Mouse (Mus musculus): ENCODE data around the gene Zfp503. TPM values are rescaled to one million over a fixed set of nuclear protein-coding genes. Genes with fewer than 3 reads are reported as not detected.

Zfp503 gene
- polyA plus RNA-seq, 2 experiments = 0.43 to 0.77 TPM

DNA sequence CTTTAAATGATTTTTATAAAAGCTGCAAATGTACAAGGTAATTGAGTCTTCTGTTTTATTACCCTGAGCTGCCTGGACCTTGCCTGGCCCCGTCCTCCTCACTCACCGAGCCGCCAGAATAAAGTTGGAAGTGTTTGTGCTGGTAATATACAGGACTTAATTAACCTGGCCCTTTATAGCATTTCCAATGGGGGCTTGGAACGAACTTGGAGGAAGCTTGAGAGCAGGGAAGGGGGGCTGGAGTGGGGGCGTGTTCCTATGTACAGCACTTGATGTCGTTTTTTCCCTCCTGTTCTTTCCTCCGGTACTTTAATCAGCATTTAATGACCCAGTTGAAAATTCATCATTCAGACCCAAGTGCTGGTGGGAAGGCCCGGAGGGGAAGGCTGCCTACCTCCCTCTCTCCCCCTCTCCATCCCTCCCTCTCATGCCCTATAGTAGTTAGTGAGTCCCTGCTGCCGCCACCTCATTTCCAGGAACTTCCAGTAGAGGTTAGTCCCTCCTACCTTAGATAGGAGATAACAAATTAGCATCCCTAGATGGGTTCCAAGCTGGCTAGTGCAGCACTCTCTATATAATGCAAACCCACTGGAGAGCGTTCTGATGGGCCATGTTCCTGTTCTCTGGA, 37.4 kb downstream of the Zfp503 start:
- no peak overlapping the region for H3K4me3 ChIP-seq (ENCODE audit: insufficient read depth in 1 of 2, low read depth in 2 of 2, low read length in 2 of 2)
- no peak for TF ChIP-seq EP300 (IDR thresholded peaks at IDR 0.05; ENCODE audit: low read depth)
- TF ChIP-seq CTCF (IDR thresholded peaks at IDR 0.05; ENCODE audit: low read depth) = no peak
- no peaks in the 10 kb centered on the region for H3K36me3 ChIP-seq (replicated peaks; ENCODE audit: control insufficient read depth, insufficient read depth, low read depth)
- DNase-seq (ENCODE audit: low read depth in 3 of 3, low spot score in 3 of 3) (no peak), ATAC-seq (ENCODE audit: insufficient read depth) (no peak)
- no peak overlapping the region for H3K4me2 ChIP-seq (ENCODE audit: low read depth)
- WGBS (ENCODE audit: insufficient replicate concordance) = 66% methylated on average over 10 of the region's 10 CpGs
- H3K4me1 ChIP-seq (replicated peaks; ENCODE audit: control insufficient read depth in 2 of 2, insufficient read depth in 2 of 2, low read length in 1 of 2) = no peaks in the 10 kb centered on the region
- no peaks in the 10 kb centered on the region for H3K27me3 ChIP-seq (ENCODE audit: control insufficient read depth, insufficient read depth, low read length)
- H3K9me3 ChIP-seq (ENCODE audit: control insufficient read depth, low read length) = no peaks in the 10 kb centered on the region
- no peak overlapping the region for H3K27ac ChIP-seq
- H3K9ac ChIP-seq (replicated peaks) = no peak overlapping the region

- Histone ChIP-seq H3K9me3 (ENCODE audit: control insufficient read depth, low read length) (no peaks in the 10 kb centered on the region), H3K27ac (no peak overlapping the region), H3K27me3 (ENCODE audit: control insufficient read depth, insufficient read depth, low read length) (no peaks in the 10 kb centered on the region), H3K36me3 (replicated peaks; ENCODE audit: control insufficient read depth, insufficient read depth, low read depth) (no peaks in the 10 kb centered on the region), H3K4me1 (replicated peaks; ENCODE audit: control insufficient read depth in 2 of 2, insufficient read depth in 2 of 2, low read length in 1 of 2) (no peaks in the 10 kb centered on the region), H3K9ac (replicated peaks) (no peak overlapping the region), H3K4me3 (ENCODE audit: insufficient read depth in 1 of 2, low read depth in 2 of 2, low read length in 2 of 2) (no peak overlapping the region), H3K4me2 (ENCODE audit: low read depth) (no peak overlapping the region)
- no peak for DNase-seq (ENCODE audit: low read depth in 3 of 3, low spot score in 3 of 3)
- TF ChIP-seq EP300 (IDR thresholded peaks at IDR 0.05; ENCODE audit: low read depth) (no peak), CTCF (IDR thresholded peaks at IDR 0.05; ENCODE audit: low read depth) (no peak)
- ATAC-seq (ENCODE audit: insufficient read depth) = no peak
- 68% methylated on average over 9 of the region's 9 CpGs for WGBS (ENCODE audit: insufficient replicate concordance)
Measured at GRCm38 (mm10) chr14:21944946-21945345, 44.5 kb downstream of the Zfp503 start.

DNA sequence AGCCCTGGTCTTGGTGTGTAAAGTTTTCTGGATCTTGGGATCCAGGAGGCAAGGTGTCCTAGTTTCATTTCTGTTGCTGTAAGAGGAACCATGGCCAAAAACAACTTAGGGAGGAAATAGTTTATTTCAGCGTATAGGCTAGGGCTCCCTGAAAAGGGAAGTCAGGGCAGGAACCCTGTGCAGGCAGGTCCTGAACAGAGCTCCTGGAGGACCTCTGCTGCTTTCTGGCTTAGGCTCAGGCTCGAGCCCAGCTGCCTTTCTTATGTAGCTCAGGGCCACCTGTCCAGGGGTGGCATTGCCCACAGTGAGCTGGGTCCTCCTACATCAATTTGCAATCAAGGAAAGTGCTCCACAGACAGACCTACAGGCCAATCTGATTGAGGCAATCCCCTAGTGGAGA, 47.8 kb downstream of the Zfp503 start:
- Histone ChIP-seq H3K27ac (no peak overlapping the region), H3K36me3 (replicated peaks; ENCODE audit: control insufficient read depth, insufficient read depth, low read depth) (no peaks in the 10 kb centered on the region), H3K27me3 (ENCODE audit: control insufficient read depth, insufficient read depth, low read length) (no peaks in the 10 kb centered on the region), H3K9ac (replicated peaks) (no peak overlapping the region), H3K4me1 (replicated peaks; ENCODE audit: control insufficient read depth in 2 of 2, insufficient read depth in 2 of 2, low read length in 1 of 2) (no peaks in the 10 kb centered on the region), H3K9me3 (ENCODE audit: control insufficient read depth, low read length) (no peaks in the 10 kb centered on the region), H3K4me3 (ENCODE audit: insufficient read depth in 1 of 2, low read depth in 2 of 2, low read length in 2 of 2) (no peak overlapping the region), H3K4me2 (ENCODE audit: low read depth) (no peak overlapping the region)
- 5% methylated on average over 2 of the region's 2 CpGs for WGBS (ENCODE audit: insufficient replicate concordance)
- no peak for DNase-seq (ENCODE audit: low read depth in 3 of 3, low spot score in 3 of 3)
- no peak for ATAC-seq (ENCODE audit: insufficient read depth)
- TF ChIP-seq EP300 (IDR thresholded peaks at IDR 0.05; ENCODE audit: low read depth) = no peak
- no peak for TF ChIP-seq CTCF (IDR thresholded peaks at IDR 0.05; ENCODE audit: low read depth)

GRCm38 (mm10) chr14:21937116-21937515, 52.3 kb downstream of the Zfp503 start:
- H3K27ac ChIP-seq = no peak overlapping the region
- no peak overlapping the region for H3K4me2 ChIP-seq (ENCODE audit: low read depth)
- H3K4me1 ChIP-seq (replicated peaks; ENCODE audit: control insufficient read depth in 2 of 2, insufficient read depth in 2 of 2, low read length in 1 of 2) = no peaks in the 10 kb centered on the region
- 61% methylated on average over 2 of the region's 2 CpGs for WGBS (ENCODE audit: insufficient replicate concordance)
- H3K9ac ChIP-seq (replicated peaks) = no peak overlapping the region
- TF ChIP-seq EP300 (IDR thresholded peaks at IDR 0.05; ENCODE audit: low read depth) (no peak), CTCF (IDR thresholded peaks at IDR 0.05; ENCODE audit: low read depth) (no peak)
- no peak overlapping the region for H3K4me3 ChIP-seq (ENCODE audit: insufficient read depth in 1 of 2, low read depth in 2 of 2, low read length in 2 of 2)
- DNase-seq (ENCODE audit: low read depth in 3 of 3, low spot score in 3 of 3) = no peak
- no peak for ATAC-seq (ENCODE audit: insufficient read depth)
- no peaks in the 10 kb centered on the region for H3K36me3 ChIP-seq (replicated peaks; ENCODE audit: control insufficient read depth, insufficient read depth, low read depth)
- H3K27me3 ChIP-seq (ENCODE audit: control insufficient read depth, insufficient read depth, low read length) = no peaks in the 10 kb centered on the region
- H3K9me3 ChIP-seq (ENCODE audit: control insufficient read depth, low read length) = no peaks in the 10 kb centered on the region

- Histone ChIP-seq H3K4me2 (ENCODE audit: low read depth) (no peak overlapping the region), H3K4me1 (replicated peaks; ENCODE audit: control insufficient read depth in 2 of 2, insufficient read depth in 2 of 2, low read length in 1 of 2) (no peaks in the 10 kb centered on the region), H3K9ac (replicated peaks) (no peak overlapping the region), H3K27me3 (ENCODE audit: control insufficient read depth, insufficient read depth, low read length) (no peaks in the 10 kb centered on the region), H3K4me3 (ENCODE audit: insufficient read depth in 1 of 2, low read depth in 2 of 2, low read length in 2 of 2) (no peak overlapping the region), H3K9me3 (ENCODE audit: control insufficient read depth, low read length) (no peaks in the 10 kb centered on the region), H3K36me3 (replicated peaks; ENCODE audit: control insufficient read depth, insufficient read depth, low read depth) (no peaks in the 10 kb centered on the region), H3K27ac (no peak overlapping the region)
- TF ChIP-seq EP300 (IDR thresholded peaks at IDR 0.05; ENCODE audit: low read depth) (no peak), CTCF (IDR thresholded peaks at IDR 0.05; ENCODE audit: low read depth) (no peak)
- no peak for ATAC-seq (ENCODE audit: insufficient read depth)
- DNase-seq (ENCODE audit: low read depth in 3 of 3, low spot score in 3 of 3) = no peak
- 45% methylated on average over 6 of the region's 6 CpGs for WGBS (ENCODE audit: insufficient replicate concordance)
Measured at GRCm38 (mm10) chr14:21936102-21936630, 53.2 kb downstream of the Zfp503 start.

Small RNAs within 50 kb of the gene (microRNA-seq; reads per million reads assigned to microRNA genes)
- not detected for gene Gm27532

Other genes with a start within 250 kb of the Zfp503 start
- 1.9 and 2.6 TPM in 2 replicates for gene Samd8, start 239.1 kb downstream of the Zfp503 start, polyA plus RNA-seq (2012; rRNA removed)
- 2.7 TPM in 2 replicates for gene Samd8, start 239.1 kb downstream of the Zfp503 start, polyA plus RNA-seq (2014; fragmentation: Nextera tagmentation; extraction: Ambion mirVana)
- gene Dusp13, start 238.4 kb downstream of the Zfp503 start, polyA plus RNA-seq (2012; rRNA removed) = 0.04 TPM in 1 of 2 replicates, not detected in the other
- not detected in 2 replicates for gene Dusp13, start 238.4 kb downstream of the Zfp503 start, polyA plus RNA-seq (2014; fragmentation: Nextera tagmentation; extraction: Ambion mirVana)
- gene Vdac2, start 164.4 kb downstream of the Zfp503 start, polyA plus RNA-seq (2012; rRNA removed) = 54.2 and 80.9 TPM in 2 replicates
- gene Vdac2, start 164.4 kb downstream of the Zfp503 start, polyA plus RNA-seq (2014; fragmentation: Nextera tagmentation; extraction: Ambion mirVana) = 126 and 134 TPM in 2 replicates
- gene Comtd1, start 140.6 kb downstream of the Zfp503 start, polyA plus RNA-seq (2012; rRNA removed) = 12.0 and 14.3 TPM in 2 replicates
- 24.4 and 25.8 TPM in 2 replicates for gene Comtd1, start 140.6 kb downstream of the Zfp503 start, polyA plus RNA-seq (2014; fragmentation: Nextera tagmentation; extraction: Ambion mirVana)
- gene Lrmda, start 30.1 kb upstream of the Zfp503 start, polyA plus RNA-seq (2012; rRNA removed) = 0.05 and 0.18 TPM in 2 replicates
- 0.22 and 0.76 TPM in 2 replicates for gene Lrmda, start 30.1 kb upstream of the Zfp503 start, polyA plus RNA-seq (2014; fragmentation: Nextera tagmentation; extraction: Ambion mirVana)